25 mouse cellular contexts compared by ENCODE assay signal in genomic region chr11:97753277-97753676, GRCm38 (mm10). TPM values are rescaled to one million over a fixed set of nuclear protein-coding genes. Genes with fewer than 3 reads are reported as not detected.
A peak's percentile ranks its signal among the peaks of the same experiment; 100 is the strongest.
DNase-seq lines count a peak whose midpoint lies in the region.
"Had no signal": no experiment of that assay in that cellular context is flagged by ENCODE, and none has a peak within 500 bp of the region (broad histone marks: within the 10 kb centered on the region; RNA-seq: fewer than 3 reads in every experiment).

No protein-coding gene starts in this region.

- DNase-seq in left cerebral cortex, adult 18-20 months (ENCODE audit: low spot score in 2 of 2) = peak; percentile 57 to 75
- DNase-seq in left cerebral cortex, postnatal 10 days (ENCODE audit: extremely low spot score in 1 of 2, low spot score in 2 of 2) = no peak
- DNase-seq in right cerebral cortex, adult 18-20 months = peak; percentile 80
- DNase-seq in right cerebral cortex, postnatal 10 days (ENCODE audit: low spot score in 2 of 2) = no peak
- peak; percentile 63 to 75 for DNase-seq in frontal cortex, postnatal 36 days (ENCODE audit: low spot score in 2 of 2)
- no peak for DNase-seq in heart, postnatal 36 days
- DNase-seq in thymus, postnatal 10 days (ENCODE audit: low spot score in 2 of 2) = no peak
- DNase-seq: adrenal gland, postnatal 10 days; cerebellum, adult 11 months; cerebellum, adult 9-10 months; cerebellum, postnatal 36 days; embryo, embryonic 11 days; gastrocnemius, postnatal 25 days; heart, adult 11 months; kidney, adult 2 months; kidney, postnatal 4 days; retina, postnatal 1 day; spleen, adult 18-20 months; thymus, adult 18-20 months; thymus, postnatal 36 days had no signal

- intact Hi-C loops in left cerebral cortex, postnatal 10 days (cut with DNase I) = no loop called here
- intact Hi-C loops in heart, postnatal 36 days (cut with DNase I) = no loop called here

RNA-seq across cellular contexts. Expression of gene Pip4k2b, which starts 8.8 kb away (rescaled TPM):
- total RNA-seq in left cerebral cortex, adult 18-20 months (2021) = 100 to 1,000 TPM; 120 to 123 TPM
- 100 to 1,000 TPM; 146 to 153 TPM for total RNA-seq in left cerebral cortex, postnatal 10 days (2021)
- total RNA-seq in heart, postnatal 36 days (2021) = 10 to 100 TPM; 20.6 to 21.7 TPM

RNA-seq across cellular contexts. Expression of gene Cwc25, which starts 13.1 kb away (rescaled TPM):
- total RNA-seq in left cerebral cortex, adult 18-20 months (2021) = 10 to 100 TPM; 18.7 to 19.9 TPM
- total RNA-seq in left cerebral cortex, postnatal 10 days (2021) = 10 to 100 TPM; 18.8 to 19.4 TPM
- total RNA-seq in heart, postnatal 36 days (2021) = 1 to 10 TPM; 7.5 to 7.9 TPM

RNA-seq across cellular contexts. Expression of gene 1700001P01Rik, which starts 22.4 kb away (rescaled TPM):
- total RNA-seq in left cerebral cortex, adult 18-20 months (2021) = 1 to 10 TPM in 1 of 2 experiments, under 1 TPM in 1; 0.98 to 1.1 TPM
- under 1 TPM; 0.60 to 0.63 TPM for total RNA-seq in left cerebral cortex, postnatal 10 days (2021)
- total RNA-seq in heart, postnatal 36 days (2021) = not detected
- total RNA-seq: gastrocnemius, adult 18-20 months; gastrocnemius, postnatal 25 days; heart, postnatal 25 days; hindbrain, postnatal 0 days; liver, adult 2 months; midbrain, postnatal 0 days had no signal

RNA-seq across cellular contexts. Expression of gene Rpl23, which starts 29.0 kb away (rescaled TPM):
- 100 to 1,000 TPM; 351 to 356 TPM for total RNA-seq in left cerebral cortex, adult 18-20 months (2021)
- 100 to 1,000 TPM; 423 to 456 TPM for total RNA-seq in left cerebral cortex, postnatal 10 days (2021)
- 100 to 1,000 TPM; 522 TPM for total RNA-seq in heart, postnatal 36 days (2021)

RNA-seq across cellular contexts. Expression of gene Lasp1, which starts 45.5 kb away (rescaled TPM):
- 100 to 1,000 TPM; 165 to 168 TPM for total RNA-seq in left cerebral cortex, adult 18-20 months (2021)
- 100 to 1,000 TPM; 190 to 203 TPM for total RNA-seq in left cerebral cortex, postnatal 10 days (2021)
- 10 to 100 TPM; 37.7 to 40.7 TPM for total RNA-seq in heart, postnatal 36 days (2021)

Comparison
In these comparisons a context has a peak if more than half of its experiments do, and no peak if none do; other contexts are left out.
1. DNase-seq: peak in left cerebral cortex, adult 18-20 months (2 of 2), right cerebral cortex, adult 18-20 months (single experiment) and frontal cortex, postnatal 36 days (2 of 2); none in left cerebral cortex, postnatal 10 days (0 of 2), right cerebral cortex, postnatal 10 days (0 of 2), heart, postnatal 36 days (0 of 2) and thymus, postnatal 10 days (0 of 2).
2. RNA of gene Pip4k2b, which starts 8.8 kb away (total RNA-seq): 146 to 153 TPM in left cerebral cortex, postnatal 10 days and 120 to 123 TPM in left cerebral cortex, adult 18-20 months; 20.6 to 21.7 TPM in heart, postnatal 36 days; every median in the first group is over 4 times any median in the second.